Mouse (Mus musculus) erythroblast, embryonic 14.5 days (primary cell): ENCODE results near the gene Vasn.

Experiments used
- GATA1 ChIP-seq: IDR thresholded peaks from 2 replicates; pipeline ENCODE4 v1.6.1; 2012; ENCODE audit warnings: low read length, inconsistent platforms, mixed read lengths
- TAL1 ChIP-seq: IDR thresholded peaks from 3 replicates; pipeline ENCODE4 v1.6.1; 2012; ENCODE audit warnings: low read length, inconsistent platforms, mixed read lengths

DNA sequence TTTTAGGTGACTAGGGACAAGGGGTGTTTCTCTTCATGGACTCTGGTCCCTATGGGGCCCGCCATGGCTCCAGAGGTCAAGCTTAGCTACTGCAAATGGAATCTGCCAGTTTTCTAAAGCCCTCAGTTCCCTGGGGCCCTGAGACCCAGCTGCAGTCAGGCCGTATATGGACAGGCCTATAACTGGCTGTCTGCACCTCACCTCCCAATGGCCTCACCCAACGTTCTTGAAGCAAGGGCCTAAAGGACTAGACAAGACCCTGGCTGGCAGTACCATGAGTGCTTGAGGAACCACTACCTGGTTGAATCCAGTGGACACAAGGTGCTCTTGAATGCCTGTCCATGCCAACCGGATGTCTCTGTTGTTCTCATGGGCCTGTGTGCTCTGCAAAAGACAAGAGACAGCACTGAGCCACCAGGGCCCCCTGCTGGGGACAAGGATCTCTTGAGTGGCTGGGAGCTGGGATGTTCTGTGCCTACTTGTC is 15.6 kb downstream of the Vasn start:
- TF ChIP-seq GATA1 = no peak
- TF ChIP-seq TAL1 = no peak
